Mouse (Mus musculus) small intestine, adult 2 months (tissue): ENCODE measurements around the gene Med20.

Experiments
- CTCF ChIP-seq: fragments of 200-500 bp; IDR thresholded peaks from 2 replicates; pipeline ENCODE4 v1.5.1; 2012; ENCODE audit warnings: low read depth, mild to moderate bottlenecking, control low read depth, inconsistent platforms, low read length, moderate library complexity, mixed read lengths; ENCODE audit not compliant: insufficient replicate concordance, insufficient read length; ENCODE audit errors: extremely low read depth
- POLR2A ChIP-seq: fragments of 200-500 bp; IDR thresholded peaks from 2 replicates; pipeline ENCODE4 v1.6.1; 2012; ENCODE audit warnings: low read depth, mild to moderate bottlenecking, control low read depth, inconsistent platforms, low read length, moderate library complexity

GRCm38 (mm10) chr17:47578655-47579054 is 32.7 kb upstream of the Med20 start:
- TF ChIP-seq POLR2A (no peak), CTCF (no peak)
